Mouse (Mus musculus): ENCODE data around the gene Snu13. TPM values are rescaled to one million over a fixed set of nuclear protein-coding genes. Genes with fewer than 3 reads are reported as not detected.

Gene Snu13
- total RNA-seq (2021) = 10 to 100 TPM; 63.4 to 69.5 TPM

GRCm38 (mm10) chr15:82047080-82047883, at the start of gene Snu13:
Gene Snu13, minus strand, starts transcription at chr15:82047598.
- DNase-seq = peak; percentile 93

- DNase-seq = no peak
These were observed 43.7 kb upstream of the Snu13 start for GRCm38 (mm10) chr15:82091061-82091460.

- no peak for DNase-seq
These were observed 39.9 kb upstream of the Snu13 start for GRCm38 (mm10) chr15:82087266-82087665.

- no peak for DNase-seq
These were observed 38.7 kb upstream of the Snu13 start for GRCm38 (mm10) chr15:82086131-82086530.

- DNase-seq = no peak
These were observed 38.2 kb upstream of the Snu13 start for GRCm38 (mm10) chr15:82085606-82086005.

GRCm38 (mm10) chr15:82081161-82081560, 33.8 kb upstream of the Snu13 start:
- no peak for DNase-seq

- DNase-seq = no peak
These were observed 32.5 kb upstream of the Snu13 start for GRCm38 (mm10) chr15:82079883-82080282.

GRCm38 (mm10) chr15:82073490-82073889, 26.1 kb upstream of the Snu13 start:
- no peak for DNase-seq

GRCm38 (mm10) chr15:82071816-82072469, 24.5 kb upstream of the Snu13 start:
- no peak for DNase-seq

GRCm38 (mm10) chr15:82069898-82070297, 22.5 kb upstream of the Snu13 start, which contains the start of gene Mei1:
Gene Mei1, plus strand, starts transcription at chr15:82069996.
- no peak for DNase-seq

- peak; percentile 84 for DNase-seq
These were observed 18.1 kb upstream of the Snu13 start for GRCm38 (mm10) chr15:82065511-82065910.

GRCm38 (mm10) chr15:82063909-82064308, 16.5 kb upstream of the Snu13 start:
- DNase-seq = no peak

GRCm38 (mm10) chr15:82058719-82059201, 11.4 kb upstream of the Snu13 start, which contains the start of gene 4930407I10Rik:
Gene 4930407I10Rik, plus strand, starts transcription at chr15:82059151.
- DNase-seq = no peak

GRCm38 (mm10) chr15:82052544-82052943, 5.1 kb upstream of the Snu13 start:
- DNase-seq = no peak

- DNase-seq = peak; percentile 32
These were observed 1.0 kb downstream of the Snu13 start for GRCm38 (mm10) chr15:82046246-82046891.

- DNase-seq = no peak
These were observed 3.1 kb downstream of the Snu13 start for GRCm38 (mm10) chr15:82044166-82044784.

- peak; percentile 58 for DNase-seq
These were observed 6.7 kb downstream of the Snu13 start for GRCm38 (mm10) chr15:82040650-82041049.

GRCm38 (mm10) chr15:82035904-82036689, 11.3 kb downstream of the Snu13 start:
- DNase-seq = peak; percentile 39

- no peak for DNase-seq
These were observed 13.6 kb downstream of the Snu13 start, which contains the start of gene Desi1 for GRCm38 (mm10) chr15:82033762-82034161. Gene Desi1, minus strand, starts transcription at chr15:82033862.

- no peak for DNase-seq
These were observed 15.0 kb downstream of the Snu13 start for GRCm38 (mm10) chr15:82032386-82032785.

GRCm38 (mm10) chr15:82027726-82028125, 19.7 kb downstream of the Snu13 start:
- no peak for DNase-seq

- no peak for DNase-seq
These were observed 20.1 kb downstream of the Snu13 start for GRCm38 (mm10) chr15:82027276-82027675.

Data from heart, postnatal 4 days (tissue).